Mouse (Mus musculus) brown adipose tissue, adult 24 weeks (tissue): ENCODE data around the gene Panx3. TPM values are rescaled to one million over a fixed set of nuclear protein-coding genes. Genes with fewer than 3 reads are reported as not detected.
A peak's percentile ranks its signal among the peaks of the same experiment; 100 is the strongest.

Source experiments
- H3K27ac ChIP-seq: fragments of 200-500 bp; replicated peaks from 2 replicates; pipeline ENCODE4 v1.5.1; 2012; ENCODE audit warnings: low read depth, mild to moderate bottlenecking, low read length
- H3K4me1 ChIP-seq: fragments of 200-500 bp; 2 replicates; pipeline ENCODE4 v1.6.1; 2012; ENCODE audit warnings: low read length, mixed read lengths; ENCODE audit not compliant: control insufficient read depth, insufficient read depth, insufficient read length
- H3K4me3 ChIP-seq: fragments of 200-500 bp; 2 replicates; pipeline ENCODE4 v1.5.1; 2012; ENCODE audit warnings: low read depth, mild to moderate bottlenecking, low read length, moderate library complexity; ENCODE audit not compliant: insufficient read depth
- polyA plus RNA-seq: library from polyadenylated mRNA; stranded (reverse); fragments of >200 nt; gene quantifications from 2 replicates; pipeline ENCODE4 v1.2.4, GENCODE M21; 2012; ENCODE audit not compliant: missing spikeins, insufficient read depth, insufficient read length

Panx3 gene
- polyA plus RNA-seq, 1 experiment = not detected

DNA sequence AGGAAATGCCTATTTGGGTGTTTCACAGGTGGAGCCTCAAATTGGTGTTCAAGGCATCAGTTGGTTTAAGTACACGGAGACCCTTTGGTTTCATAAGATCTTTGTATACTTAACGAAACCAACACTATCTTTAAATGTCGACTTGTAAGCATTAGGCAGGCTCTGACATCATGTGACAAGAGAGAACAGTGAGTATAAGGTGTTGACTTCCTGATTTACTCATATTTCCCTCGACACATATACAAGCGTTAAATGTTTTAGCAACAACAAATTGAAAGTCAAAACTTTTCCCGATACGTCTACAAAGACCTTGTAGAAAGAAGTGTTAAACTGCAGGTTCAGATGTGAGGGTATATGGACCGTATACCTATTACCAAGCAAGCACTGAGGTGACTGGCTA lies 13.1 kb downstream of the Panx3 start:
- H3K4me3 ChIP-seq = peak overlapping the region; percentile 91; the same call in 1 of the 2 replicates
- no peak overlapping the region for H3K27ac ChIP-seq
- no peaks in the 10 kb centered on the region for H3K4me1 ChIP-seq

DNA sequence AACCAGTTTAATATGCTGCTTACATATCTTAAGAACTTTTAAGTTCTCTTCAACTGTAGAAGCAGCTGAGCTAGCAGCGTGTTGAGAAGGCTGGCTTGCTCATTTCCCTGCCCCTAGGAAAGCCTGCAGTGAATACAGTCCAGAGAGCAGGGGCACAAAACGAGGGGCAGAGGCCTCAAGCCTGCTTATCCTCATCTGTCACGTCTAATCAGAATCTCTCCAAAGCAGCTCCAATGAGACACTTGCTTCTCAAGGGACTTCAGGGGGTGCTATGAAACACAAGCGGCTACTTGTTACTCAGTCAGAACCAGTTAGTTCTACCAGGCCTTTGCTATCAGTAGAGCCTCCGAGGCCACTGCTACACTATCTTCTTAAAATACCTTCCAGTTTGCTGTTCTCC lies 15.2 kb downstream of the Panx3 start:
- H3K27ac ChIP-seq = no peak overlapping the region
- no peak overlapping the region for H3K4me3 ChIP-seq
- H3K4me1 ChIP-seq = no peaks in the 10 kb centered on the region

DNA sequence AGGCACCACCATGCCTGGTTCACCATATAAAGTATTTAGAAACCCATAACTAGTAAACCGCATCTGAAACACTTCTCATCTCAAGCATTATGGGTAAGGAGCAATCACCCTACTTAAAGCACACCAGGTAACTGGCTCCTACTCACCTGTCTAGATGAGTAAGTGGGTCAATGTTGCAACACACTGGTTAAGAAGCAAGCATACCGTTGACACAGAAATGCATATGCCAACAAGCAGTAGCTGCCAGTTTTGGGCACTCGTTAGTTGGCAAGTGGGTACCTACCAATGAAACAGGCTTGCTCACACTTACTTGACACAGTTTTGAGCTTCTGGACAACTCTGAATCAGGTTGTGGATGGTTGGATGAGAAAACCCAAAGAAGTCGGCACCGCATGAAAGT lies 18.4 kb downstream of the Panx3 start:
- Histone ChIP-seq H3K4me1 (no peaks in the 10 kb centered on the region), H3K4me3 (no peak overlapping the region), H3K27ac (no peak overlapping the region)

DNA sequence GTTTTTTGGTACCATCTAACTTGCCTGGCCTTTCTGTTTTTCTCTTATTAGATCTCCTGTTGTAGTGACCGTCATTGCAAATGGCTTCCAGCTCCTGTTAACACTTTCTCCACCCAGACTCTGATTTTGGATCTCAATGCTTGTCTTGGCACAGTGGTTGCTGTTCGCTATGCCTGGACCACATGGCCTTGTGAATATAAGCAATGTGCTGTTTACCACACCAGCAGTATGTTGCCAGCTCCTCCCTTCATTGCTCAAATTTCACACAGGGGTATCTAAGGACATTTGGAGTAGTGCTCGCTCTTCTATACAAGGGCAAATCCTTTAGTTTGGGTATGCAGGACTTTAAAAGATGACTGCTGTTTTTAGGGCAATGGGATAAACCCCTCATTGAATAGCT lies 22.8 kb downstream of the Panx3 start:
- no peak overlapping the region for H3K27ac ChIP-seq
- no peaks in the 10 kb centered on the region for H3K4me1 ChIP-seq

DNA sequence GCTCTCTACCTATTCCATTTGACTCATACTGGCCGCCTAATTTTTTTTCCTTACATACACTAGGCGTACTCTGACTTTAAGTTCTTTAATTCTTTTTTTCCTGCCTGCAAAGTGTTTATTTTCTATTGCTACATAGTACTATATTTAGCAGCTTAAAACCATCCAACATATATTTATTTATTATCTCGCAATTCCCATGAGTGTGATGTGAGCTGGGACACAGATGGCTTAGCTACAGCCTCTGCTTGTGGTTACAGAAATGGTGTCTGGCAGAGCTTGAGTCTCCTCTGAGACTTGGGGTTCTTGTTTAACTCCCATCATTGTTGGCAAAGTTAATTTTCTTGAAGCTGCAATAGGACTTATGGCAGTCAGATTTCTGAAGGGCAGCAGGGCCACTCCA lies 30.3 kb downstream of the Panx3 start:
- Histone ChIP-seq H3K4me3 (no peak overlapping the region), H3K27ac (no peak overlapping the region), H3K4me1 (no peaks in the 10 kb centered on the region)

More for the DNA sequence above, 22.8 kb downstream of the Panx3 start:
- no peak overlapping the region for H3K4me3 ChIP-seq

DNA sequence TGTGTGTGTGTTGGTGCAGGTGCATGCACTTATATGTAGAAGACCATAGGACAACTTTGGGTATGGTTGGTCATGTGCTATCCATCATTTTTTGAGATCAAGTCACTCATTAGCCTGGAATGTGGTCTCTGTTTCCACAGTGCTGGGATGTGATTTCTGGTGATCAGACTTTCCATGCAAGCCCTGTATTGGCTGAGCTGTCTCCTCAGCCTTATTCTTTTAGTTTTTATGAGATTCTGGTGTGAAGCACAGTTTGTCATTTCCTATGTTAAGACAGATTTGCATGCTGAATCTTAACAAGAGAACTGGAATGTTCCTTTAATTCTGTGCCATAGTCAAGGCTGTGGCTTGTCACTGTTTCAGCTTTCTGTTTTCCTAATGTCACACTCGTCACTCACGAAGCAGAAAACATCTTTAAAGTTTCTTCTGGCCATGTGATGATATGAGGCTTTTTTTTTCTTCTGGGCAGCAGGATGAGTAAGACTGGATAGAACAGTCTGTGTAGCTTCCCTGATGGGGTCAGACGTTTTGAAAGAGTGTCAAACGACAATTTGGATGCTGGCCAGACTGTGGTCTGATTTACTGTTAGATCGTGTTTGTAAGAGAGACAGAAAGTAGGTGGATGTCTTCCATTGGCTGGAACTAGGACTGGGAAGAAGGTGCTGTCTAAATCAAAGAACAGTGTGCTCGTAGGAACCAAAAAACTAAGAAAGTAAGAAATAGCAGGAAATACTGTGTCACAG lies 32.1 kb downstream of the Panx3 start:
- Histone ChIP-seq H3K4me3 (no peak overlapping the region), H3K4me1 (no peaks in the 10 kb centered on the region), H3K27ac (no peak overlapping the region)

DNA sequence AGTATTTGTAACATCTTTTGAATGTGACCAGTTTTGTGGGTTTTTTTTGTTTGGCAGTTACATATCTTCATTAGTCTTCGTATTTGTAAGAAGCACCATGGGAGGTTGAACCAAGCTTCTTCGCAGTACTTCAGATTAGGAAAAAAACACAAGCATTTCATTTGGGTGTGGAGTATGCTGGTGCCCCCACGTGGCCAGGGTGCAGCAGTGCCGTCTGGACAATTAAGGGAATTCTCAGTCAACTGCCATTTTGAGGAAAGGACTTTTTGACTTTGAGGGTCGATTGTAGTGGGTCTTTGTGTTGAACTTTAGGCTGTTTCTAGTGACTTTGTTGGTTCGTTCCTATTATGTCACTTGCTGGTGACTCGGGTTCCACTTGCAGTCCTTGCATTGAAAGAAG lies 32.7 kb downstream of the Panx3 start:
- Histone ChIP-seq H3K4me3 (no peak overlapping the region), H3K4me1 (no peaks in the 10 kb centered on the region), H3K27ac (no peak overlapping the region)

DNA sequence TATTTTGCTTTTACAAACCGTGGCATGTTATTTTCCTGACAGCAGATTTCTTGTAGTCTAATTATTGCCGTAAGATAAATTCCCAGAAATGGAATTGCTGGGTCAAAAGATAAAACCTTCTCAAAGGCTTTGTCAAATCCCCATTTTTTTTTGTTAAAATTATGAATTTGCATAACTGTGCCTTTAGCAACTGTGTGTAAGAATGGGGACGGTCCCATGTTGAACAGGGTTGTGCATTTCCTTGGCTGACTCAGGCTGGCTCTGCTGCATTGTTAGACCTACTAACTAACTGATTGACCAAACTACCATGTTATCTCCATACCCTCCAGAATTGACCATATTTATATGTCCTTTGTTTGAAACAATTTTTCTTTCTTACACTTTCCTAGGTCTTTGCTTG lies 34.8 kb downstream of the Panx3 start:
- Histone ChIP-seq H3K4me1 (no peaks in the 10 kb centered on the region), H3K4me3 (no peak overlapping the region)

DNA sequence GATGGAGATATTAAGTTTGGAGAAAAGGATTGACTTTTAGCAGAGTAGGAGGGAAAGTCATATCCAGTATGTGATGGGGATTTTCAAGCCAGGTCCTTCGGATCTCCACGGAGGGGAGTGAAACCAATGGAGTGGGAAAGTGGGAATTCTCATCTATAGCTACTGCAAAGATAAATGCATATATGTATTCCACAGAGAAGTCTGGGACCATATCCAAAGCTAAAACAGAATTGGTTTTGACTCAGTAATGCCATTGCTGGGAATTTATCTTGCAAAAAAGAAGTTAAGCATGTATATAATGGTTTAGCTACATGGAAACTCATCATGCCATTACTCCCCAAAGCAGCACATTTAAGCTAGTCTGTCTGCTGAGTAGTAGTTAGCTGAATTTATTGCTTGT lies 36.7 kb downstream of the Panx3 start:
- Histone ChIP-seq H3K4me1 (no peaks in the 10 kb centered on the region), H3K4me3 (no peak overlapping the region), H3K27ac (no peak overlapping the region)

More for the DNA sequence above, 34.8 kb downstream of the Panx3 start:
- no peak overlapping the region for H3K27ac ChIP-seq

DNA sequence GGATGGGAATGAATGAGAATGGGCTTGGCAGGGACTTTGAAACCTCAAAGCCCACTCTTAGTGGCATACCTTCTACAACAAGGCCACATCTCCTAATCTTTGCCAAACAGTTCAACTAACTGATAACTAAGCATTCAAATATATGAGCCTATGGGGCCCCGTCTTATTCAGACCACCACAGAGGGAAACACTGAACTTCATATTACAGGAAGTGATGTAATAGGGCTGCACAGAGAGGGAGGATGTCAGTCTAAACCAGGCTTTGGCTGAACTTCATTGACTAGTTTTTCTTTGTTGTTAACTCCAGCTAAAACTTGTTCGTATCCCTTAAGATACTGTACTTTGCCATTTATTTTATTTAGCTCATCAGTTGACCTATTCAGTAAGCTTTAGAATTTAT lies 39.1 kb downstream of the Panx3 start:
- Histone ChIP-seq H3K4me3 (no peak overlapping the region), H3K27ac (no peak overlapping the region), H3K4me1 (no peaks in the 10 kb centered on the region)

DNA sequence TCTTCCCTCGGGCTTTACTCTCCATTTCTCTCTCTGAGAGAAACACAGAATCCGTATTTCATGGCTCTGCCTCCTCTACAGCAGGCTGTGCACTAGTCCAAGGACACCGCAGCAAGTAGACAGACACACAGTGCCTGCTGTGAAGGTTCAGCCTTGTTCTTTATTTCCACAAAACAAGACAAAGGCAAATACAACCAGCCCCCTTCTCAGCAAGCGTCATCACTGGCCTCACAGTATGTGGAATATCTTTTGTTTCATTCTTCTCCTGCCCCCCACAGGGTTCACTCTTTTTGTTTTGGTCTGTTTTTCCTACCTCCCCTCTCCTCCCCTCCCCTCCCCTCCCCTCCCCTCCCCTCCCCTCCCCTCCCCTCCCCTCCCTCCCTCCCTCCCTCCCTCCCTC lies 40.5 kb downstream of the Panx3 start:
- no peak overlapping the region for H3K4me3 ChIP-seq
- no peaks in the 10 kb centered on the region for H3K4me1 ChIP-seq
- no peak overlapping the region for H3K27ac ChIP-seq

DNA sequence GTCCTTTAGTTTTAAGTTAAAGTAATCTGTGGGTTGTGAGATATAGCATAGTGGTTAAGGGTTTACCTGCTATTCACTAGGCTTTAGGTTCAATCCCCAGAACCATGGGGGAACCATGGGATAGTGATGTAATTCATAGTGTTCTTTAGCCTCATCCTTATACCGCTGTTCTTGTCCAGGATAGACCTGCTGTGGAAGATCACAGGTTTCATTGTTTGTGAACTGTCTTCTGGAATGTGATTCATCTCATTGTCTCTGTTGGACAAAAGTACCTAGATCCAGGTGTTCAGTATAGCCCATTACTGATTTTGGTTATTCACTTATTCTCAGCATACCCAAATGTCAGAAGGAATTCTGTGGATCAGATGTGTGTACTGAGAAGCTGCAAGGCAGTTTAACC lies 41.8 kb downstream of the Panx3 start:
- Histone ChIP-seq H3K27ac (no peak overlapping the region), H3K4me3 (no peak overlapping the region), H3K4me1 (no peaks in the 10 kb centered on the region)

DNA sequence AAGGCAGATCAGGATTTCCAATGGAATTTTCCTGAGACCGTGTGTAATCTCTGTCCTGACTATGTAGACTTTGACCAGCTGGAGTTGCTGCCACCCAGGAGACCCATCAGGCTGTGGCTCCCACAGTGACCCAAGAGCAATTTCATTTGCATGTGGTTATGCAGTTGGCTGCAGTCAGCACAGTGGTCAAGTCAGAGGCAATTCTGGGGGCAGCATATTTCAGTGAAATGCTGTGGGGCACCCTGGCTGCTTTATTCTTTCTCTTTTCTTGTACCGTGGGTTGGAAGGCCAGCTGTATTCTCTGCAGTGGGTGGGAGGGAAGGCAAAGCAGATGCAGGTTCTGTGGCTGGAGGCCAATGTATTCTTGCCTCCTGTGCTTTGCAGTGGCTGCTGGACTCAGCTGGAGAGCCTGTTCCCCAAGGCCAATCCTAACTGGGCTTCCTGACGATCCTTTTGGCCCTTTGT lies 42.9 kb downstream of the Panx3 start:
- no peak overlapping the region for H3K4me3 ChIP-seq
- no peak overlapping the region for H3K27ac ChIP-seq
- H3K4me1 ChIP-seq = no peaks in the 10 kb centered on the region

DNA sequence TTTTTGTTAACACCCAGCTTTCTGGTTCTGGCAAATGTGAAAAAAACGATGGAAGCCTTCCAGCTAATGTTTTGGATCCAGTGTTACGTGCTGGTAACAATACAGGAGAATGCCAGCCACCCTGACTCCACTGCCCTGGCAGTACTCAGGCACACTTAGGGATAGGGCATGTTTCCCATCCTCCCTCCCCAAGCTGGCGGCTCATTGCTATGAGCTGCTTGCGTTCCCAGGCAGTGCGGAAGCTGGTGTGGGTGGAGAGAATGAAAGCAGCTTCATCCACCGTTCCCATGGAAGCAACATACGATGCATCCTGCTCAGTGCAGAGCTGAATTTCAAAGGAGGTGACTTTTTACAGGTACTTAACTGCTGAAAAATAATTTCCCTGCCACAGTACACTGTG lies 43.4 kb downstream of the Panx3 start:
- Histone ChIP-seq H3K4me1 (no peaks in the 10 kb centered on the region), H3K4me3 (no peak overlapping the region), H3K27ac (no peak overlapping the region)

DNA sequence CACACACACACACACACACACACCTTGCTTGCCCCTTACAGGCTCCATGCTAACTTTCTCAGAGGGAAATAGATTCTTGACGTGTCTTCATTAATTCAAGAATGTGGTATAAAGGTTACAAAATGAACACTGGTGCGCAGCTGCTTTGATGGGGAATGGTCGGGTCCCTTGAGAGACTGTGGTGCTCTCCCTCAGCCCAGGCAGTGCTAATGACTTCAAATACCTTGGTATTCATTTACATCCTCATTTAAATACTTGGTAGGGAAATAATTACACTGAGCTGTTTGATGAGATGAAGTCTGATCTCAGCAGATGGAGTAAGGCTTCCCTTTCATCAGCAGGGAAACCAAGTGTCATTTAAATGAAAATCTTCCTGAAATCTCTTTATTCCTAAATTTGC lies 43.9 kb downstream of the Panx3 start:
- Histone ChIP-seq H3K27ac (no peak overlapping the region), H3K4me3 (no peak overlapping the region), H3K4me1 (no peaks in the 10 kb centered on the region)

DNA sequence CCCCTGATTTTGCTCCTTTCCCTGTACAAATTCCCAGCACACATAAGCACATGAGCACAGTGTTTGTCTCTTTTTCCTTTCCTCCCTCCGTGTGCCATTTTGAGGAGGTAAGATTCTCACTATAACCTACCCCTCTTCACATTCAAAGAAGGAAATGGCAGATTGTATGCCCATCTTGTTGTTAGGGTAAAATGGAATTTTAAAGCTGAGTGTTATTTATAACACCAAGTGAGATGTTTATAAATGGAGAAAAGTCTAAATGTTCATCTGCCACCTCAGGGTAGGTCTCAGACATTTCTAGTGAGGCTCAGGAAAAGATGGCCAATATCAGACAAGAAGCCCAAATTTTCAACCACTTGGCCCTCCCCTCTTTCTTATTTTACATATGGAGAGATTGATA lies 44.5 kb downstream of the Panx3 start:
- Histone ChIP-seq H3K4me1 (no peaks in the 10 kb centered on the region), H3K27ac (no peak overlapping the region), H3K4me3 (no peak overlapping the region)
